Mouse (Mus musculus) cerebral cortex, adult 2 months (tissue): Measurements from ENCODE around the gene Kctd21.

Experiments used
- WGBS: fragments of 180-500 bp; shearing (Covaris S2); methylation state at CpG from one replicate; pipeline ENCODE4 v1.1.7; 2018; 5-methylcytosine and 5-hydroxymethylcytosine counted together

Kctd21 gene

DNA sequence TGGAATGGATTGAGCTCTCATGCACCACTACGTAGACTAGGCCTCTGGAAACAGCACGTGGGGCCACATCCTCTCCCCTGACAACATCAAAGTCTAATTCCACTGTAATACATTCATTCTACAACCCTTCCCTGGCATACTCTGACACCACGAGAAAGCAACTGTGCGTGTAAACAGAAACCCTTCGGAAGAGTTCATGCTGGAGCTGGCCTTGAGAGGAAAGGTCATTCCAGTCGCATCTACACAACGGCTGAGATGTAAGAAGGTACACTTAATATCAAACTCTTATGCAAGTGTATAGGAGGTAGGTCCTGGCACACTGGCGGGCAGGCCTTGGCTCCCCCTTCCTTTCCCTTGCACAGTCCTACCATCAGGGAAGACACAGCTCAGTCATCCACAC, 7.8 kb upstream of the Kctd21 start:
- 93% methylated on average over 8 of the region's 8 CpGs for WGBS

DNA sequence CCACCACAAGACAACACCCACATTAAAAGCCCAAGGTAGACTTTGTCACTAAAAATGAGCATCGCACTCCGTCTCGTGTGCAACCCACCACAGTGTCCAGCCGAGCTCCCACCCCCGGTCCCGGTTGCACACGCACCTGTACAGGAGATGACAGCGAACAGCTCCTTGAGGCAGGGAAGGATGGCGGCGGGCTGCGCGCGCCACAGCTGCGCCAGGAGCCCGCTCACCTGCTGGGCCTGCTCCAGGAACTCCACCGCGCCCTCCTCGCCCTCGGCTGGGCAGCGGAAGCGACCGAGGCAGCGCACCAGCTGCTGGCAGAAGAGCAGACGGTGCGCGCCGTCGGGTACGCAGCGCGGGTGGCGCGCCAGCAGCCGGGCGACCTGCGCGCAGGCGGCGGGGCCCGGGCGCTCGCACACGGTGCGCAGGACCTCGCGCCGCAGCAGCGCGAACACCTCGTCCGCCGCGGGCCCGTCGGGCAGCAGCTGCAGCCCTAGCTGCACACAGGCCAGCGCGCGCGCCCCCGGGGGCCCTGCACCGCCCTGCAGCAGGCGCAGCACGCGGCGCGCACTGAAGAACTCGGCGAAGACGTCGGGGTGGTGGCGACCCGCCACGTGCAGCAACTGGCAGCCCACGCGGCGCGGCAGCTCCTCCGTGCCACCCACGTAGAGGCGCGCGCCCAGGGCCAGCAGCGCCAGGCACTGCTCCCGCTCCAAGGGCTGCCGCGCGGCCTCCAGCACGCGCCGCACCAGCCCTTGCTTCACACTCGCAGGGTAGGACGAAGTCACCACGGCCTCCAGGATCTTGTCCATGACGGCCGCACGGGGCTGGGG, 6.8 kb upstream of the Kctd21 start:
- WGBS, result 22% methylated on average over 80 of the region's 96 CpGs

DNA sequence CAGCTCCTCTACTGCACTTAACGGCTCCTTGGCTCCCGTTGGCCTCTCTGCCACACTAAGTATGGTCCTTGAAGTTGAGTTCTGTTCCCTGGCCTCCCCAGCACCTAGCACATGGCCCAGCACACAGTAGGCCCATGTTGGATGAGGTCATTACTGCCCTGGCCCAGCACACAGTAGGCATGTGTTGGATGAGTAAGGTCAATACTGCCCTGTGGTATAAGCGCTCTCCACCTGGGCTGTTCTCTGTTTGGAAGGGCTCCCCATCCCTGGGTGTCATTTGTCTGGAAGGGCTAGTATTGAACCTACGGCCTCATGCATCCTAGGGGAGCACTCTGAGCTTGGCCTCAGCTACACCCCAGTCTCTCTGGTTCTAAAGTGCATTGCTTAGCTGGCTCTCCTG, 4.8 kb upstream of the Kctd21 start:
- 94% methylated on average over 4 of the region's 4 CpGs for WGBS

DNA sequence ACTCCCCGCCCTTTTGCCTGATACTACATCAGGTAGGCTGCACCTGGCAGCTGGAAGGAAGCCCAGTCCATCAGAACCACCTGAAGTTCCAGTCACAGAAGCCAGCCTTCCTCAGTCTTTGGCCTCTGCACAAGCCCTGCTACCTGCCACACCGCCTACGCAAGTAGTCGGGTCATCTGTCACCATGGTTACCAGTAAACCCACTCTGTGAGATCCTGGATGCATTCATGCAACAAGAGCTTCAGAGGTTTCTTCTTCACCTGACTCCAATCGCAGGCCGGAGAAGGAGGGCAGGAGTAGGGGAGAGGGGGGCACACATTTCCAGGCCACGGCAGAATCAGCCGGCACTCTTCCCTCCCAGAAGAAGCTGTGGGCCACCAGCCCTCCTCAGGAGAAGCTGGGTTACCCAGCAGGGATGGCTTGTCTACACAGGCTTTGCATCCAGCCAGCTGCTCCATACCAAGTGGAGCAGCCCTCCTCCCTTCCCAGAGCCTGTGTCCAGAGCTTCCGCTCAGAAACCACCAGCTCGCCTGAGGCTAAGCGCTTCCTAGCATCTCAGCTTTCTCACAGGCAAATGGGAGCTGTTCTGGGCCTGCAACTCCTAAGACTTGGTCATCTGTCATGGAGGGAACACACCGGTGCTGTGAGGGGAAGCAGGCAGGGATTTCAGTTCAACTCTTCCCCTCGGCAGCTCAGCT, 3.1 kb upstream of the Kctd21 start:
- 75% methylated on average over 13 of the region's 13 CpGs for WGBS

DNA sequence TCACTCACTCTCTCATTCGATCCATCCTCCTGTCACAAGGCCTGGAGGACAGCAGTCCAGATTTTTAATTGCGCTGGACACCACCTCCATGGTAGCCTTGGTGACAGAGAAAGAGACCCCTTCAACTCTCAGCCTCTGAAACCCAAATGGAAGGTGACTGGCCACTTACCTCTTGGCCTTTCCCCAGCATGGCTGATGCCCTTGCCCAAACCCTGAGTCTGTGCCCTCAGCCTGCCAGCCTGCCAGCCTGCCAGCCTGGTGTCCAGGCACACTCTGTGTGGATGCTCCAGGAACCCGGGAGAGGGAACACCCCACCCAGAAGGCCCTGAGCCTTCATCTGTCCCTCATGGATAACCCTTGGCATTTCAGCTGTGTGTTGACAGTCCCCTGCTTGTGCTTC, 2.5 kb upstream of the Kctd21 start:
- WGBS, result 77% methylated on average over 3 of the region's 3 CpGs

DNA sequence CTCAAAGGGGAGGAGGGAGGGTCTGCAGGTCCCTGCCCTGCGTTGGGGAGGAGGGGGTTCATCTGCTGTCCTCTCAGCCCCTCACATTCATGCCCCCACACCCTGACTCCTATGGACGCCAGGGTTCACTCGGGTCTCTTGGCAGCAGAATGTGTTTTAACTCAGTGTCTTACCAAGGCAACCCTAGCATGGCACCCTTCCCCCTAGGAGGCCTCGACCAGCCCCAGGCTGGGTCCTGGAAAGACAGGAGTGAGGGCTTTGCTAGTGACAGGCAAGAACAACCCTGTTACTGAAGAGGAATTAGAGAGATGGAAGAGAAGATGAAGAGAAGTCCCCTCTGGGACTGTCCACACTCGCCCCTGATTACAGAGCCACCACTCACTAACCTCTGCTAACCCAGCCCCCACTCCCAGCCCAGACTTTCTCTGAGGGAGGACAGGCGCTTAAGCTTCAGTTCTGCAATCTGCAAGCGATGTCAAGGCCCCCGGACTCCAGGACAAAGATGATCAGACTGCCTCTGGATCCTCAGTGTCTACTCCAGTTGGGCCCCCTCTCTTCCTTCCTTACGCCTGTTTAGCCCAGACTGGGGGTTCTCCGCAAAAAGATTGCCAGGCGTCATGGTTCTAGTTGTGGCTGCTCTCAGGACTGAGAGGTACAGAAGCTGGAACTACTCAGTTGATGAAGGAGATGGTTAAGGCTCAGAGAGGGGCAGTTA, 1.0 kb upstream of the Kctd21 start:
- 37% methylated on average over 11 of the region's 11 CpGs for WGBS

DNA sequence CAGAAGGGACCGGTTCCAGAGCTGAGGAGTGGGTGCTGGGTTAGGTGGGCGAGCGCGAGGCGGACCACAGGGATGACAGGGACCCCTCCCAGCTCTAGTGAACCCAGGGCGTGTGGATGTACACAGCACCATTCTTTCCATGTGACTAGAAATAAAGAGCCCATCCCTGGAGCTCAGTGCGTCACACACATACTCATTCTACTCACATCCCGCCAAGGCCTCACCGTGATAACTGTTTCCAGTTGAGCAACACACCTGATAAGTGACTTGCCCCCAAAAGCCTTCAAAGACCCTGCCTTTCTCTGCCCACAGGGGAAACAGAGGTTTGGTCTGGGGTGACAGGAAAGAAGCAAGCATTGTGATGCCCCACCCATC, 527 bp downstream of the Kctd21 start:
- 2% methylated on average over 9 of the region's 9 CpGs for WGBS

DNA sequence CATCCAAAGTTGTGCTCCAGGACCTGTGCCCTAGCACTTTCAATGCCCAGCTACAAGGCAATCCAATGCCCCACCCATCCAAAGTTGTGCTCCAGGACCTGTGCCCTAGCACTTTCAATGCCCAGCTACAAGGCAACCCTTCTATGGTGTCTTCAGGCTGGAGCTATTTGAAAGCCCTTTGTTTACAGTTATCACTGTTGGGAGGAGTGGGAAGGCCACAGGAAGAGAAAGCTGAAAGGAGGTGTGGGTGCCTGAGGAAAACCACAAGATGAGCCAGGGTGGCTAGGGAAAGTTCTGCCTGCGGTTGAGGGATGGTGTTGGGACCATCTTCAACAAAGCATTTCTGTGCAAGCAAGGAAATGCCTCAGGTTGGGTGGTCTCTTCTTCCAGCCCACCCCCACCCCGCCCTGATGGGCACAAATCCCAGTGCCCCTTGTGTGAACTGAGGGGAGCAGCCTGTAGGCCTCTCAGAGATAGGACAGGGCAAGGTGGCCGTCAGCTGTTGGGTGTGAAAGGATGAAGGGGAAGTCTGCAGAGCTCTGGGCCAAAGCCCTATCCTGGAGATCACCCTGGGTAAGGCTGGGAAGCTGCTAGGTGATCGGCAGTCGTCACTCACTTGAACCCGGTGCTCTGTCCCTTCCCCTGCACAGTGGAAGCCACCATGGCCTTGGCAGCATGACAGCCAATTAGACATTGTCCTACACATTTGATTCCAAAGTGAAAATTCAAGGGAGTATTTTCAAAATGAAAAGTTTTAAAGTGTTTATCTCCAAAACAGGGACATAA, 1.2 kb downstream of the Kctd21 start:
- 76% methylated on average over 6 of the region's 6 CpGs for WGBS

DNA sequence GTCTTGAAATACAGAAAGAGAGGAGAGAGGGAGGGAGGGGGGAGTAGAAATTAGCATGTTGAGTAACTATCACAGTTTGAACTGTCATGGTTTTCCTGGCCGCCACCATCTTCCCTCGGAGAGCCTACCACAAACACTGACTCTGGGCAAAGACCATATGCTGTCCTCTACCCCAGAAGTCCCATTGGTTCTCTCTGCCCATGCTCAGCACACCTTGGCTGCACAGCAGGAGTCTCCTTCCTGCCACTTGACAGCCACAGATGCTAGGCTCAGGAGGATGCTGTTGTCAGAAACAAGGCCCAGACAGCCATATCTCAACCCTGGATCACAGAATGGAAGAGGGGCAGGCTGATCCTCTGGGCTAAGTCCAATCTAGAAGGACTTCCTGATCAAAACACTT, 2.3 kb downstream of the Kctd21 start:
- WGBS, result 81% methylated on average over 2 of the region's 2 CpGs

DNA sequence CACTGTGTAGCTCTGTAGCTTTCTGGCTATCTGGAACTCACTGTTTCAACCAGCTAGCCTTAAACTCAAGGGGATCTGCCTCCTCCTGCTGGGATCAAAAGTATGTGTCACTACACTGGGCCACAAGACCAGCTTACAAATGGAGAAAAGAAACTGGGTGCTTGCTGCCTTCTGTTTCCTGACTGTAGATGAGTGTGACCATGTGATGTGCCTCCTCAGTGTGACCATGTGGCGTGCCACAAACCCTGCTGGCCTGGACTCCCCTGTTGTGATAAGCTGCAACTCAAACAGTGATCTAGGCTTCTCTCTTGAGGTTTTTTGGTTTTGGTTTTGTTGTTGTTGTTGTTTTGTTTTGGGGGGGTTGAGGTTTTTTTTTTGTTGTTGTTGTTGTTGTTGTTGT, 4.6 kb downstream of the Kctd21 start:
- WGBS, result 57% methylated on average over 1 of the region's 1 CpGs

DNA sequence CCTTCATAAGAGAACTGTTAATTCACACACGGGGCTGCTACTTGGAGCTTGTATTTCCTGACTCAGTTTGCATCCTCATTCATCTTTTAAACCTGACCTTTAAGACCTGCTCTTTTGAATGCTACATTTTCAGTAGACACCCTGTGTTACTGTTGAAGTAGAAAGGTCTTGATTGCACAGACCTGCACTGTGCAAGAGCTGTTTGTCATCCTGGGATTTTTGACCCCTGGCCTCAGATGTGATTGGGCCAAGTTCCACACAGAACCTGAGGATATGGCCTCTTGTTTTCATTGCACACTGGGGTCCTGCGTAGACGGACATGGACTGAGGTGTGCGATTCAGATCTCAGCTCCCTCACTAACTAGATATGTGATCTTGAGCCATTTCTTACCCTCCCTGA, 6.5 kb downstream of the Kctd21 start:
- 91% methylated on average over 4 of the region's 4 CpGs for WGBS

DNA sequence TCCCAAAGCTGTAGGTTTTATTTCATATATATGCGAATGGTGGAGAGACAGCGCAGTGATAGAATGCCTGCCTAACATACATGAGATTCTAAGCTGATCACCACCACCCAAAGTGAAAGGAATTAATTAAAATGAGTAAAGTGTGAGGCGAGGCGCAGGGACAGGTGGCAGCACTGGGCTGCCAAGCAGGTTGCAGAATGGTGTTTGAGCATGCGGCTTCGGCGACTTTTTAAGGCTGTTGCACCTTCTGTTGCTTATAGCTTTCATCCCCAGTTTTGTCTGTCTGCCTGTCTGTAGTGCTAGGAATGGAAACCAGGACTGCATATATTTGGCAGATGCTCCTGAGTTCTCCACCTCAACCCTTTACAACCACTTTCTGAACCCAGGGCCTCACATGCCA, 7.5 kb downstream of the Kctd21 start:
- WGBS, result 61% methylated on average over 7 of the region's 7 CpGs

DNA sequence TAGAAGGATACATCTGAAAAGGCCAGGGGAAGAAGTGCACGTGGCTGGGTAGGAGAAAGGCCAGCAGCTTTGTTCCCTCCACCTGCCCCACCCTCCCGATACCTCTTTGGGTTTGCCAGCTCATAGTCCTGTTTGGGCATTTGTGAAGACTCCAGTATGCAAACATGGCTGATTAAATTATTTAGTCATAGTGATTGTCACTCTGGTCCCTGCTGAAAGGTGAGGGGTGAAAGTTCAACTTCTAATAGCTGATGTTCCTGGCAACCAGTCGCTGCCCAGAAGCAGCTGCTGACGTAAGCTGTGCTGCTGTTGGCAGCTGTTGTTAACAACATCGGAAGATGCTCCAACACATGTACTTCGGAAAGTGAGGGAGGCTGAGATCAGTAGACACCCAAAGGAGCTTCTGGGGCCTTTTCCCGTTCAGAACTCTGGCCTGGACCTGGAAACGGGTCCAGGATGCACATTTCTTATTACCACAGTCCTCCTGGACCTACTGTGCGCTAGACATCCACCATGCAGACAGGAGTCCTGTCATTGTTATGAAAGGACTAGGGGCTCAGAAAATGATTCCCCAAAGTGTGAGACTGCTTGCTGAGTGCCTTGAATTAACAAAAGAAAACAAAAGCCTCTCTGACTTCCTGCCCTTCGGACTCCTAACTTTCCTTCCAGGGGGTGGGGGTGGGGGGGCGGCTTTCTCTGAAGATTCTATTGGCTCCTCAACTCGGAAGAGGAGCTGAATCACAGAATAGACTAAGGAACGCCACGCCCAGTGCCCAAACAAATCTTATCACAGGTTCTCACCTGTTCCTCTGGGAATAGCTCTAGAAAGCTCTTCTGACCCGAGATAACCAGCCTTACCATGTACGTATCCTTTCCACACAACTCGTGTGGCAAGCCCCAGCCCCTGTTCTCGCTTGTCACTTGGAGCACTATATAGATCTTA, 9.1 kb downstream of the Kctd21 start:
- WGBS, result 74% methylated on average over 18 of the region's 18 CpGs

DNA sequence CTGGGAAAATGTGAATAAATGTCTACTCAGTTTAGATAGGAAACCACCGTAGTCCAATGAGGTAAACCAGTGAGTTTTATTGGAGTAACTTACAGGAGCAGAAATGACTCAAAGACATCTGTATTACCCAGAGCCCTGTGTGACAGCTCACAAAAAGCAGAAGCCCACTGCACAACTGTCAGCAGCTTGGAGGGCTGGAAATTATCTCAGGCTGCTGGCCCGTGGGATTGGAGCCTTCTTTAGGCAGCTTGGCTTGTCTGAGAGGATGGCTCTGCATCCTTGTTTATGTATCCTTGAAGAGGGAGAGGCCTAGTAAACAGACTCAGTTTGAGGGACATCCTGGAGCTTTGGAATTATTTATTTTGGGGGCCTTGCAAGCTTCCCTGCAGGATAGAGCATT, 10.8 kb downstream of the Kctd21 start:
- 66% methylated on average over 2 of the region's 2 CpGs for WGBS

DNA sequence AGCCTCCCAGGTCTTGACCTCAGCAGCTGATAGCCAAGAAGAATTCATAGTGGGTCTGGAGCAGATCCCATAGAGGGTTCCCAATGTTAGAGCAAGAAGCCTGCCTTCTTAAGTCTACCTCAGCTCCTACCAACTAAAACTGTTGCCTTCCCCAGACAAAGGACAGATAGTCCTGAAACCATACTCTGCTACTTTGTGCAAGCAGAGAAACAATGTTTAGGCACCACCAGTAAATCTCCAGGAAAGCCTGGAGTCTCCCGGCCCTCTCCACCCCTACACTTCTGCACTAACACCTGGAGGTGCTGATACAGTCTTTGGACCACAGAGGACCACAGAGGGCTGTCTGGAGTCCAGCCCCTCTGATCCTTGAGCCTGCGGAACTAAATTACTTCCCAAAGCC, 12.5 kb downstream of the Kctd21 start:
- 58% methylated on average over 2 of the region's 2 CpGs for WGBS

DNA sequence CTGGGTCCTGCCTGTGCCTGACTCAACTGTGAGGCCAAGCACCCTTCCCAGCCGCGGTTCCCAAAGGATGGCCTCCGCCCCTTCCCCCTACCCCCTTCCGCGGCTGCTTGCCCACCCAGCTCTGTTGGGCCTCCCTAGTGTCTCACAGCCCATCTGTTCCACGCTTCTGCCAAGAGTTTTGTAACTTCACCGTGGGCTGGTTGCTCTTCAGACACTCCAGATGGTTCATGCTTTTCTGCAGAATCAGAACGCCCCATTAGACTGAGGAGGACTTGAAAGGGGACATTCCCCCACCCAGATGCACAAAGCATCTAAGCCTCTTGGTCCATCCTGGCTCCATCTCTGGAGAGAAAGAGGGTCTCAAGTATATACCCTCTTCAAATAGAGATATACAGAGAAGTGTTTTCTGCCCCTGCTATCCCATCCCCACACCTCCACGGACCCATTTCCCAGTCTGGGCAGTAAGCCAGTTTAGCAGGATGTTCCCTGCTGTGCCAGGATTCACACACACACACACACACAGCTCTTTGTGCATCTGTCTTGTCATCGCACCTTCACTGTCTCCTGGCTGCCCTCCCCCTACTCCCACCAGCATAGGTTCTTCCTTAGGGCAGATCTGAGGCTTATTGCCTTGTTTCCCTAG, 13.2 kb downstream of the Kctd21 start:
- WGBS, result 39% methylated on average over 10 of the region's 10 CpGs

DNA sequence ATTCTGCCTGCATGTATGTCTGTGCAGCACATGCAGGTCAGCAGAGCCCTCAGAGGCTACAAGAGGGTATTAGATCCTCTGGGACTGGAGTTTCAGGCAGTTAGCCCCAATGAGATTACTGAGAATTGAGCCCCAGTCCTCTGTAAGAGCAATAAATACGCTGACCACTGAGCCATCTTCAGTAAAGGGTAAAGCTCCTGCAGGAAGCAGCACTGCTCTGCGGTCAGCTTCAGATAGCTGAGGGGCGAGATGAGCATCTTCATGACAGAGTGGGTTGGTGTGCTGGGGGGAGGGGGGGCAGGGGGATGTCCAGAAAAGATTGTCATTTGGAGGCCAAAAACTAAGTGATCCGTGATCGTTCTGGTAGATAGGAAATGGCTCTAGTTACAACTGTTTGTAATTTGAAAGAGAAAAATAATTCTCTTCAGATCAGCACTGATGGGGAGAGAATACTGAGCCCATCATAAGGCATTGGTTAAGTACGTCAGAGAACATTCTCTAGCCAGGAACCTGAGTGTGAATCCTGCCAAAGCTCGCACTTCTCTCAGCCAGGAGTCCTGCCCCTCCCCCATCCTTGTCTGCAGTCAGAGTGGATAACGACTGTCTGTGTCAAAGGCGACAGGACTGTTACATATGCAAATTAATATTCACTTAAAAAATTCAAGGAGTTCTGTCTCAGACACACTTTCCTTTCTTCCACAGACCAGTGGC, 14.1 kb downstream of the Kctd21 start:
- WGBS, result 54% methylated on average over 9 of the region's 9 CpGs

DNA sequence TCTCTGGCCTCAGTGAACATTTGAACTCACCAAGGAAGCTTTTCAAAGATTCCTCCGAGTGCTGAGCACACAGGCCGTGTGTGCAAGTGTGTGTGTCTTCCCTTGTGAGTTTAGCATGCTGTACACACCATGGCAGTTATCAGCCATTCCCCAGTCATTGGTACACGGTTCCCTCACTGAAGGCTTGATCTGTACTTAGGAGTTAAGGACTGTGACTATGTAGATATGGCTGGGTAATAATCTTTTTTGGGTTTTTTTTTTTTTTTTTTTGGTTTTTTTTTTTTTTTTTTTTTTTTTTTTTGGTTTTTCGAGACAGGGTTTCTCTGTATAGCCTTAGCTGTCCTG, 14.7 kb downstream of the Kctd21 start:
- 78% methylated on average over 4 of the region's 4 CpGs for WGBS

DNA sequence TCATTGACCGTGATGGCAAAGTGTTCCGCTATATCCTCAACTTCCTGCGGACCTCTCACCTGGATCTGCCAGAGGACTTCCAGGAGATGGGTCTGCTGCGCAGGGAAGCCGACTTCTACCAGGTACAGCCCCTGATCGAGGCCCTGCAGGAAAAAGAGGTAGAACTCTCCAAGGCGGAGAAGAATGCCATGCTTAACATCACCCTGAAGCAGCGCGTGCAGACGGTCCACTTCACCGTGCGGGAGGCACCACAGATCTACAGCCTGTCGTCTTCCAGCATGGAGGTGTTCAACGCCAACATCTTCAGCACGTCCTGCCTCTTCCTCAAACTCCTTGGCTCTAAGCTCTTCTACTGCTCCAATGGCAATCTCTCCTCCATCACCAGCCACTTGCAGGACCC, 15.3 kb downstream of the Kctd21 start:
- 97% methylated on average over 15 of the region's 15 CpGs for WGBS

DNA sequence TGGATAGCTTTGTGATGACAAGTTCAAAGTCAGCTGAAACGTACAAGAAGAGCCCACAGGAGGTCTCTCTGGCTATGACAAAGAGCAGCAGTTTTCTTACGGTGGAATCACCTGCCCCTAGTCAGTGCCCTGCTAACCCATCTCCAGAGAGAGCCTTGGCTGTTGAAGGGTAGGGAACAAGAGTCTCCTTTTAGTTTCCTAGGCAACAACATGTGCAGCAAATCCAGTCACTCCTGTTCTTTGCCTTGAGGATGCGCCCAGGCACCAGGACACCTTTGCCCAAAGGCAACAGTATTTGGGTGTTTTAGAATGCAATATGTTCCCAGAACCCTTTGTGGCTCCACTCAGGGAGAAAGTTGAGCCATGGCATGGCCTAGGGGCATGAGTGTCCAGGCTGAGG, 16.2 kb downstream of the Kctd21 start:
- WGBS, result 89% methylated on average over 3 of the region's 3 CpGs
